Mouse (Mus musculus): ENCODE measurements at regions not wholly inside any gene's neighbourhood (a gene's known extent, or its start where the extent isn't known, plus 50 kb on each side); places are given as distances from the start of the nearest gene placed in this dataset.
A peak's percentile ranks its signal among the peaks of the same experiment; 100 is the strongest.

- no peak for DNase-seq (ENCODE audit: low read depth, low spot score)
These were observed 75.4 kb upstream of the Ralgps2 start for GRCm38 (mm10) chr1:157014532-157015497.

- DNase-seq (ENCODE audit: low read depth, low spot score): no peak
These were observed 74.2 kb upstream of the Ralgps2 start for GRCm38 (mm10) chr1:157013669-157014048.

DNA sequence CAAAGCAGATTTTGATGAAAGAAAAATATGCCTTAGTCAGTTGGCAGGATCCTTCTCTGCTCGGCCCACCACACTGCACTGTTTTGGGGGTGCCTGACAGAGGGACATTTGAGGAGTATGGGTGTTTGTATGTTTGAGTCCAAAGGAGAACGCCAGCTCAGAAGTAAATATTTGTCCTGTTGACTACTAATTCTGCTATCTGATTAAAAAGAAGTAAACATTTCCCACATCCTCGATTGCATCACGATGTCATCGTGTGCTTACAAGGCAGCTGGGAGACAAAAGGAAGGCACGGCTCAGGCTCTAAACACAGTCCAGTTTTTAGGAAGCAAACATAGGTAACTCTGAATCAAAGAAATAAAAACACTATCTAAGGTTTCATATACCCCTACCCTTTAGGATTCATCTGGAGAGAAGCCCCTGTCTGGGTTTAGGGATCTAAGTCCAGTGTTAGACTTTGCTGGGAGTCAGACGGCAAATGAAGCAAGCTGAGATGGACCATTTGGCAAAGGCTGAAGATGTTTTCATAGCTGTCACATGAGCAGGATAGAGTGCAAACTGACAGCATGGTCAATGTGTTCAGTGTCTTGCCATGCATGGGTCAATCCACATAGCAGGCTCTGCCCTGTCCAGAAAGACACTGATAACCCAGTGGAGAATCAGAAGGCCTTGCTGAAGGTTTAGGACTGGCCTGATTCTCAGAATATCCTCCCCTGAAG, 73.7 kb upstream of the Ralgps2 start:
- no peak for DNase-seq (ENCODE audit: low read depth, low spot score)

DNA sequence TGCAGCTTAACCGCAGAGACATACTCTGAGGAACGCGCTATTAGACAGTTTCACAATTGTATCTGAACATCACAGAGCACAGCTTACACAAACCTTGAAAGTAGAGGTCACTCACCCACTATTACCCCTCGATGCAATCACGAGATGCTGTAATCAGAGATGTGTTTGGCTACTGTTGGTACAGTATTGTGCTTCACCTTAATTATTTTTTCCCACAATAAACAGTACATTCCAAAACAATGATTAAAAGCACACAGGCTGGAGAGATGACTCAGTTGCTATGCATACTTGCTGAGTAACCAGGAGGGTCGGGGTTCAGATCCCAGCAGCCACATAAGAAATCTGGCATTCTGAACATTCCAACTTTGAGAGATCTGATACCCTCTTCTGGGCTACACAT, 71.8 kb upstream of the Ralgps2 start:
- no peak for DNase-seq (ENCODE audit: low read depth, low spot score)

DNA sequence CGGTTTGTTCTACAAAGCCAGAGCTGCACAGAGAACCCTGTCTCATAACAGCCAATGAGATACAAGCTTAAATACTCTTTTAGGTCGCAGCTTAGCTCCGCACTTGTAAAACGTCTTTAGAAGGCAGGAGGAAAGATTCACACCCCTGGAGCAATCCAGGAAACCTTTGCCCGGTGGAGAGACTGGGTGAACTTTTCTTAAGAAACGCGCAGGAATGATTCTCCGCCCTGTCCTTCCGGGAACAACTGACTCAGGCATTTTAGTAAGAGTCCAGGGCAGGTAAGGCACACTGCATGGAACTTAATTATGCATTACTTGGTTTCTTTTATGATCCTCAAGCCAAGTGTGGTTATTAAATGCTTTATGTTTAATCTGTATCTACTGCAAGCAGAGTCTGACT, 70.0 kb upstream of the Ralgps2 start:
- DNase-seq (ENCODE audit: low read depth, low spot score): no peak

GRCm38 (mm10) chr1:157007891-157008730, 68.7 kb upstream of the Ralgps2 start:
- DNase-seq (ENCODE audit: low read depth, low spot score): no peak

DNA sequence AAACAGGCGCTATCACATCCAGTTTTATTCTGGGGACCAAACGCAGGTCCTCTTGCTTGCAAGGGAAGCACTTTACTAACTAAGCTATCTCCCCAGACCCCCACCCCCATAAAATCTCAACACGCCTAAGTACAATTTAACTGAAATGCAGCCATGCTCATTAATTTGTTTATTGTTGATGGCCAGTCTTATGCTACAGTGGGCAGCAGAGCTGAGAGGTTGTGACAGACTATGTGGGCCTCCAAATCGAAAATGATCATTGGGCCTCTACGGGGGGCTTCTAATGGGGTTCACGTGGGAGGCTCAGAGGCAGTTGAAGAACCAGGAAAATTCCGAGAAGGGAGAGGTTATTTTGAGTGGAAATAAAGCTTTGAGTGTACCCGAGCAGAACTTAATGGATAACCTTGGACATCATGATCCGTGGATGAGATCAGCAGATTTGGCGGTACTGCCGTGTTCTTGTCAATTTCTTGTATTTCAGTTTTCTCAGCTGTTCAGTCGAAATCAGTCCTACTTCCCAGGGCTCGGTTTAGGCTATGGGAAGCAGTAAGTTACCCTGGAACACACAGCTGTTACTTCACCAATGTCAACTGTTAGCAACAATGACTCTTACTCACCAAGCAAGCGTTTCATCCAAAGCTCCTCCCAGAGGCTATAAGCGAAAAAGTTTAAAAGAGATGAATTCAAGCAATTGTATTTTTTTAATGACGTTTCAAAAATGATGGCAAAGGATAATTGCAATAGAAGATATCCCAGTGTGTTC, 65.1 kb upstream of the Ralgps2 start:
- DNase-seq (ENCODE audit: low read depth, low spot score): no peak

DNA sequence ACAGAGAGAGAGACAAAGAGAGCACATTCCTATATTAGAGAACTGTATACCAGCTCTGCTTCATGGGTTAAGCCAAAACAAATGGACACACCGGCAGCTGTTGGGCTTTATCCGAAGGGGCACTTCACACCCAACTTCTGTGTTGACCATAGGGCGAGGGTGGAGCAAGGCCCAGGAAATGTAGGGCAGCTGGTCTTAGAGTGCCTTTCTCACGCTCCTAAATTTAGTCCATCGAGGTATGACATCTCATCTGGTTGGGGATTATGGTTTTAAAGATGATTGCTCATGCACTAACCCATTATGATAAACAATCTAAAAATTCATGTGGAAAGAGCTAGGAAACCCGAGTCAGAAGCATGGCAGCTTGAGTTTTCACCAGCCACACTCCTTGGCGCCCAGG, 63.6 kb upstream of the Ralgps2 start:
- DNase-seq (ENCODE audit: low read depth, low spot score): no peak

- no peak for DNase-seq (ENCODE audit: low read depth, low spot score)
These were observed 62.8 kb upstream of the Ralgps2 start for GRCm38 (mm10) chr1:157002258-157002657.

- no peak for DNase-seq (ENCODE audit: low read depth, low spot score)
These were observed 61.7 kb upstream of the Ralgps2 start for GRCm38 (mm10) chr1:157001008-157001660.

DNA sequence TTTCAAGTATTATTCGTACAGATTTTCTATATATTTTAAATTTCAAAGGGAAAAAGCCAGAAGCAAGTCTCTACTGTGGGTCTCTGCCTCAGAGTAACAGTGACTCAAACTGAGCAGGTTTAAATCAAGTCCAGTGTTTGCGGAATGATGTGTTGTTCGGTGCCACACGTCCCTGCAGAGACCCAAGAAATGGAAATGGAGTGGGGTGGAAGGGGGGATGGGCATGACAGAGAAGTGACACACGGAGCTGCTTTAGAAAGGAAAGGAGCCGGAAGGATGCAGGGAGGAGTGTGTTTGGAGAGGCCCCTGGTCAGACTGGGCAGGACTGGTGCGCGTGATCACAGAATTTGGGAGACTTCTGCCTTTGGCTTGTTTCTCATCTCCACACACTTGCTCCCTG, 60.5 kb upstream of the Ralgps2 start:
- no peak for DNase-seq (ENCODE audit: low read depth, low spot score)

- DNase-seq (ENCODE audit: low read depth, low spot score): no peak
These were observed 59.8 kb upstream of the Ralgps2 start for GRCm38 (mm10) chr1:156999272-156999671.

DNA sequence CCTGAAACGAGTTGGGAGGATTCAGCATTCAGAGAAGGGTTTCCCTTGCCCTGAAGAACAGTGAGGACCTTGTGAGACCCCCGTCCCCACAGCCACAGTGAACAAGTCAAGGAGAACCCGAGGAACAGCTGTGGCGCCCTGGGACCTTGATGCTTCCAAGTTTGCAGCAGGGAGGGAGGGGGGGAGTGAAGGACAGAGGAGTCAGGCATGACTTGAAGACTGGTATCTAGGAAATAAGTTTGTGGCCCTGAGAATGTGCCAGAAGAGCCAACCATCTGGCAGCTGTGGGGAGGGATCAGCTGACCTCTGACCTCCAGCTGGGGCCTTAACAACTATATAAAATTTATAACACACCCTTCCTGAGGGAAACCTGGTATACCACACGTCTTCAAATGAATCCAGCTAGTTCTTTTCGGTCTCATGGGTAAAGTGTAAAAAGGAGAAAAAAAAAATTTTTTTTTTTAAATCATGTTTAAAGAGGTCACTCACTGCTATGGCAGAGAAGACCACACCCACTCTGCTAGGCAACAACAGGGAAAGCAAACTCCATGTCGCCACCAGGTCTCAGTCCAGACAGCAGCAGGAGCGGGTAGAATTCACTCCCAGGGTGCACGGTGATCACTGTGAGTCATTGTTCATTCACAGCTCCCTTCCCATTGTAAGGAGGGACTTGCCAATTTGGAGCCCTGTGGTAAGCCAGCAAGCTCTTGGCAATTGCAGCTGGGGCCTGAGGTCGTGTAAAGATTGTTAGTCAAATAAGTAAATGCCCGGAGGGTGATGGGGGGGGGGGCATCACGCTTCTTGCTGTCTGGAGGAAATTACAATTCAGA, 58.3 kb upstream of the Ralgps2 start:
- DNase-seq (ENCODE audit: low read depth, low spot score): peak; percentile 75

DNA sequence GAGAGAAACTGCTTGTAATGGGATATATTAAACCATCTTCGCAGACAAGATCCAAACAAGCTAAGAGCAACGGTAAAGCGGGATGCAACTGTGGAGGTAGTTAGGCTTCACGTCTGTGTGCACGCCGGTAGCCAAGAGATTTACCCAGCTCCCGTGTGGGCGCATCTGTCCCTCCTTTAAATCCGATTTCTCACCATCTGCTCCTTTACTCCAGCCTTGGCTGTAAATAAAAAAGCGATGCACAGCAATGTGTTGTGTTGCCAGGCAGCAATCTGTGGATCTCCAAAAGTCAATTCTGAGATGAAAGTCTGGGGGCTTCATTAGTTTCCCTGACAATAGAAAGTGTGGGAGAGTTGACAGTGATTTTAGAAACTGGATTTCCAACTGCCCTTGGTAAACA, 57.6 kb upstream of the Ralgps2 start:
- DNase-seq (ENCODE audit: low read depth, low spot score): no peak

- no peak for DNase-seq (ENCODE audit: low read depth, low spot score)
These were observed 56.9 kb upstream of the Ralgps2 start for GRCm38 (mm10) chr1:156996084-156996880.

DNA sequence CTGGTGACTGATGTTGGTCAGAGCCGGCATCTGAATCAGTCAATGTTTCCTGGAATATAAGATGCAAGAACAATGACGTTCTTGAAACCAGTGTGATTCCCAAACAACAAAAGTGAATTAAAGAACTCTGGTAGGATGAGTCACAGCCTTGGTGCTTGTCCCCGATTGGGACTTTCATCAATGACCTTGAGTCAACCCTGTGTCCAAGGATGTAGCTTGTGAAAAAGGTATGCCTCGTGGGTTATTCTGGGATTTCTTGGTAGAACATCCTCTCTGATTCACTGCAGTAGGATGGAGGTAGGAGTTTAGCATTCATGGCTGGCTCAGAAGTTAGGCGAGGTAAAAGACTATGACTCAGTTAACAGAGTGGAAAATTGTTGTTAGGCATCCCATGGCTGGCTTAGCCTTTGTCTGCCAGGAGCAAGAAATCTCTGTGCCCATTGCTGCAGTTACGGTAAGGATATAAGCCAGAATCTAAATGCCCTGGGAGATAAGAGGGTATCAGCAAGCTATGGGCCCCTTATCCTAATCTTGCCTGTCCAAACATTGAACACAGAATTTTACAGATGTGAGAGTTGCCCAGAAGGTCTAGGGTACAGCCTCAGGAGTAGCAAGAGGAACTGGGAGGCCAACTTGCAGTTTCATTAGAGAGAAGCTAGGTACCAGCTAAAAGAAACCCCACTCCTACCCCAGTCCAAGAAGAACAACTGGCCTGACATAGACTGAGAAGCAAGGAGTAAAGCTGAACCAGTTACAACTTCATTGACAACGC, 55.9 kb upstream of the Ralgps2 start:
- DNase-seq (ENCODE audit: low read depth, low spot score): peak; percentile 40

GRCm38 (mm10) chr1:156994644-156995016, 55.2 kb upstream of the Ralgps2 start:
- DNase-seq (ENCODE audit: low read depth, low spot score): no peak

GRCm38 (mm10) chr1:156994005-156994643, 54.7 kb upstream of the Ralgps2 start:
- no peak for DNase-seq (ENCODE audit: low read depth, low spot score)

Measured in ES-CJ7 (cell line).